Mouse (Mus musculus): ENCODE results near the gene Gm2310. TPM values are rescaled to one million over a fixed set of nuclear protein-coding genes. Genes with fewer than 3 reads are reported as not detected.
"Not testable (repeated sequence)": the region's sequence is repeated elsewhere in the genome, so short reads cannot be mapped to it uniquely, and the experiment has no call there.

Gm2310 gene
- polyA plus RNA-seq (2014; fragmentation: Nextera tagmentation; extraction: Ambion mirVana): not detected in 2 replicates

DNA sequence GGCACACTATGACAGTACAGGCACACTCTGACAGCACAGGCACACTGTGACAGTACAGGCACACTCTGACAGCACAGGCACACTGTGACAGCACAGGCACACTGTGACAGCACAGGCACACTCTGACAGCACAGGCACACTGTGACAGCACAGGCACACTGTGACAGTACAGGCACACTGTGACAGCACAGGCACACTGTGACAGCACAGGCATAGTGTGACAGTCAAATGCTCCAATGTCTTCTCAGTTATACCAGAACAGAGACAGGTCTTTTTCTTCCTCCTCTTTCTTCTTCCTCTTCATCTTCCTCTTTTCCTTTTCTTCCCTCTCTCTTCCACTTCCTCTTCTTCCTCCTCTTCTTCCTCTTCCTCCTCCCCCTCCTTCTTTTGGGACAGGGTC lies at the start of gene Gm2310:
TSS of gene Gm2310 (minus strand) at position 101 of the 400 bp plus-strand sequence.
- not testable (repeated sequence) for H3K4me1 ChIP-seq (ENCODE audit: insufficient read depth); DNase-seq; H3K9ac ChIP-seq; H3K27me3 ChIP-seq (ENCODE audit: insufficient read depth, low read length); ATAC-seq (ENCODE audit: insufficient read depth); H3K9me3 ChIP-seq (ENCODE audit: low read depth, low read length); H3K36me3 ChIP-seq (ENCODE audit: insufficient read depth); H3K27ac ChIP-seq (ENCODE audit: low read depth); H3K4me3 ChIP-seq (ENCODE audit: low read depth, low read length); H3K4me2 ChIP-seq

DNA sequence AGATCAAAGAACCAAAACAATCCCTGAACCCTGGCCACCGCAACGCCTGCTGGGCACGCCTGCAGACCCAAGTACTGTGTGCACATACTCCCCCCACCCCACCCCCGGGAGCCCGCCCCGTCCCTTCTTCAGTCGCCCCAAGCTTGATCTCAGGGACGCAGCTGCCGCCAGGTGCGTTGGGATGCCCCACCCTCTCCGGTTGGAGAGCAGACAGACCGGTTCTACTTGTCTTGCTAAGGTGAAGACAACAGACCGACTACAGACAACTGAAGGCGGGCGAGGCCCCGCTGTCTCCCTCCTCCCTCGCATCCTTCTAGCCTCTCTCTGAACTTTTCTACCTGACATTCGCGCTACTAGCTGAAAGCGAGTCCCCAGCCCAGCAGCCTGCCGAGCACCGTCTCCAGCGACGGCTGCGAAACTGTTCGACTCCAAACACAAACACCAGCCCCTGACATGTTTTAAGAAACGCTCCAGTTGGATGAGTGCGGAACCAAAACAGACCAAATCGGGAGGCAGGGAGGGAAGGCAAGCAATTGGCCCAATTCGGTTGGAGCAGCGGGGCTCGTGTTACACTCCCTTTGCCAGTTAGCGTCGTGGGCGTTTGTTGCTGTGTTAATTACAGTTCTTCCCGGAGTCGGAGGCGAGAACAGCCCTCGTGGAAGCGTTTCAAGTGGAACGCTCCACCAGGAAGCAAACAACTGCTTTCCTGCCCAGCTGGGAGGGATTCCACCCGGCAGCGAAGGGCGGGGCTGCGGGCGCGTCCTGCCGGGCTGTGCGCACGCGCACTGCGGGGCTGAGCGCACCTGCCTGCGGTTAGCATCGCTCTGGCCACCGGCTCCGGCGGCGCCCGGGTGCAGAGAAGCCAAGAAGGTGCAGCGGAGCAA lies 49.1 kb upstream of the Gm2310 start:
- H3K9ac ChIP-seq: peak overlapping the region; percentile 47
- peak overlapping the region; percentile 83 for H3K27ac ChIP-seq (ENCODE audit: low read depth)
- no peak for TF ChIP-seq CTCF (IDR thresholded peaks at IDR 0.05; ENCODE audit: low read depth)
- peak overlapping the region; percentile 72 for H3K4me2 ChIP-seq
- no peaks in the 10 kb centered on the region for H3K9me3 ChIP-seq (ENCODE audit: low read depth, low read length)
- ATAC-seq (ENCODE audit: insufficient read depth): peak; percentile 87
- H3K36me3 ChIP-seq (ENCODE audit: insufficient read depth): no peaks in the 10 kb centered on the region
- H3K4me1 ChIP-seq (ENCODE audit: insufficient read depth): no peaks in the 10 kb centered on the region
- peak overlapping the region; percentile 51 for H3K4me3 ChIP-seq (ENCODE audit: low read depth, low read length)
- DNase-seq: peak; percentile 88
- H3K27me3 ChIP-seq (ENCODE audit: insufficient read depth, low read length): no peaks in the 10 kb centered on the region
- under 1% methylated on average over 60 of the region's 61 CpGs for WGBS

DNA sequence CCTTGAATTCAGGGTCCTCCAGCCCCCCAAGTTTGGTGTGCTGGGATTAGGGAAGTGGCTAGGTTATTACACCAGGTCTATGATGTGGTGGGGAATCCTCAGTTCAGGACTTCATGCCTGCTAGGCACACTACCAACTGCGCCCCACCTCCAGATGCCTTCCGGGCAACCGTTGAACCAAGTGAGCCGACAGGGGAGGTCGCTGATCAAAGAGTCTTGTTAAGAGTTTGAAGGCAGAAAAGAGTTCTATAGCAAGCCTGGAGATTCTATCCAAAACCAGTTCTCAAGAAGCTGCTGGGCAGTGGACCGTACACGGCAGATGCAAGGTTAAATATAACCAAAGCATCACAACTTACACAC lies 48.5 kb upstream of the Gm2310 start:
- Histone ChIP-seq H3K4me1 (ENCODE audit: insufficient read depth) (no peaks in the 10 kb centered on the region), H3K4me2 (peak overlapping the region; percentile 72), H3K27me3 (ENCODE audit: insufficient read depth, low read length) (no peaks in the 10 kb centered on the region), H3K4me3 (ENCODE audit: low read depth, low read length) (peak overlapping the region; percentile 51), H3K27ac (ENCODE audit: low read depth) (peak overlapping the region; percentile 83), H3K36me3 (ENCODE audit: insufficient read depth) (no peaks in the 10 kb centered on the region), H3K9me3 (ENCODE audit: low read depth, low read length) (no peaks in the 10 kb centered on the region), H3K9ac (peak overlapping the region; percentile 3; the same call in 1 of the 2 replicates)
- no peak for TF ChIP-seq CTCF (IDR thresholded peaks at IDR 0.05; ENCODE audit: low read depth)
- 7% methylated on average over 7 of the region's 7 CpGs for WGBS
- no peak for DNase-seq
- ATAC-seq (ENCODE audit: insufficient read depth): peak; percentile 25; the same call in 1 of the 2 replicates

DNA sequence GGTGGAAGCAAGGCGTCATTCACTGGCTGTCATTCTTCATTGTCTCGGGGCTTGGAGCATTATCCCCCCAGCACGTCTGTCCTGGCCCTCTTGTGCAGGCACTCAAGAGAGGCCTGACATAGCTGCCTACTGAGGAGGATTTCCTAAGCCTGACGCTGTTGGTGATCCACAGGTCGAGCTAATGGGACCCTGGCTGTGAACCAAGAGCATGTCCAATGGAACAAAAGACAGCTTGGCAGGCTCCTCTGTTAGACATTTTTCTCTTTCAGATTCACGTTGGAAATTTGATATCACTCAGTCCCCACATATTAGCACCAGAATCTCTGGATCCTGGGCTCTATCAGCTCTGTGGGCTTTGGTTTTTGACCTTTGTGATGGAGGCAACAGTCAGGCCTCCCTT lies 45.7 kb upstream of the Gm2310 start:
- Histone ChIP-seq H3K9me3 (ENCODE audit: low read depth, low read length) (no peaks in the 10 kb centered on the region), H3K27ac (ENCODE audit: low read depth) (no peak overlapping the region), H3K4me1 (ENCODE audit: insufficient read depth) (no peaks in the 10 kb centered on the region), H3K36me3 (ENCODE audit: insufficient read depth) (no peaks in the 10 kb centered on the region), H3K9ac (no peak overlapping the region), H3K4me3 (ENCODE audit: low read depth, low read length) (no peak overlapping the region), H3K4me2 (no peak overlapping the region), H3K27me3 (ENCODE audit: insufficient read depth, low read length) (no peaks in the 10 kb centered on the region)
- ATAC-seq (ENCODE audit: insufficient read depth) (no peak), DNase-seq (no peak)
- TF ChIP-seq CTCF (IDR thresholded peaks at IDR 0.05; ENCODE audit: low read depth): no peak
- 49% methylated on average over 6 of the region's 6 CpGs for WGBS

DNA sequence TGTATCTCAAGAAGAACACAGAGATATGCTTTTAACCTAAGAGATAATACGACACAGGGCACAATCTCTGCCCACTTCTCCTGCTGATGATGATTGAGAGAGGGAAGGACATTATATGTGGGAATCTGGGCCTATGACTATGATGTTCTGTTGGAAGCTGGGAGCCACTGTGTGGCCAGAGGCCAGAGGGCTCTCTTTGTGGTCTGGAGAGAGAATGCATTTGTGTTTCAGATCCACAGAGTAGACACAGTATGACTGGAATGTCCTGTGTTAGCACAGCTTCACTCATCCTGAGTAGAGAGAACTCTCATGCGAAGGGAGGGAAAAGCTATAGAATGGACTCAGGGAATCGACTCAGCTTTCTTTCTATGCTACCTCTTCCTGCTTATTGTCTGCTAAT lies 44.6 kb upstream of the Gm2310 start:
- no peak for ATAC-seq (ENCODE audit: insufficient read depth)
- no peak overlapping the region for H3K9ac ChIP-seq
- H3K27ac ChIP-seq (ENCODE audit: low read depth): no peak overlapping the region
- TF ChIP-seq CTCF (IDR thresholded peaks at IDR 0.05; ENCODE audit: low read depth): no peak
- WGBS: 76% methylated on average over 3 of the region's 3 CpGs
- no peaks in the 10 kb centered on the region for H3K4me1 ChIP-seq (ENCODE audit: insufficient read depth)
- no peak overlapping the region for H3K4me2 ChIP-seq
- H3K9me3 ChIP-seq (ENCODE audit: low read depth, low read length): no peaks in the 10 kb centered on the region
- no peak for DNase-seq
- H3K27me3 ChIP-seq (ENCODE audit: insufficient read depth, low read length): no peaks in the 10 kb centered on the region
- H3K4me3 ChIP-seq (ENCODE audit: low read depth, low read length): no peak overlapping the region
- H3K36me3 ChIP-seq (ENCODE audit: insufficient read depth): no peaks in the 10 kb centered on the region

DNA sequence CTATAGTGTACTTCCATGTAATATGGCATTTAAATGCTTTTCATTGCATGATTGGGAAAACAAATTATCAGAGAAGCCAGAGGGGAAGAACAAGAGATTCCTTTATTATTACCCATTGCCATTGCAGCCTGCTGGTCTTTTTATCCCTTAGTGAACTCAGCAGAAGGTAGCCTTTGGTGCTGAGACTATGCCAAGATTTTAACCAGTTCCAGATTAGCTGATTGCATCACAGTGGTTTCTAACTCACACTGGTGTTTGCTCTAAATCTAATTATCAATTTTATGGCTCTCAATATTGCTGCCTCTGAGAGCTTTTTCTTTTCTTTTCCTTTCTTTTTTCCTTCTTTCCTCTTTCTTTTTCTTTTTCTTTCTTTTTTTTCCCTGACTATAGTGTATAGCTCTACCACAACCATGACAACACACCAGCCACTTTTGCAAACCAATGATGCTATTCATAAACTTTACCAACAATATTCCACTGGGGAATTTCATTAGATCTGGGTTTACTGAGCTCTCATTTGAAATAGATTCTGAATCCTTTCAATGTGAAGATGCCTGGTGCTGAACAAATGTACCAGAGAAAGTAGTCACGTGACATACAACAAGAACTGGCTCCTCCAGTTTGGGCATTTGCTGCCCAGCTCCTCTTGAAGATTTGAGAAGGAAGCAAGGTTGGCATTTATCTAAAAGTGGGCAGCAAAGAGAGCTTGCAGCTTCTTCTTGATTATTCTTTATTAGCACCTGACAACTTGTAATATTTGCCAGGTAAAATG lies 43.9 kb upstream of the Gm2310 start:
- no peak for ATAC-seq (ENCODE audit: insufficient read depth)
- 72% methylated on average over 1 of the region's 1 CpGs for WGBS
- DNase-seq: no peak

DNA sequence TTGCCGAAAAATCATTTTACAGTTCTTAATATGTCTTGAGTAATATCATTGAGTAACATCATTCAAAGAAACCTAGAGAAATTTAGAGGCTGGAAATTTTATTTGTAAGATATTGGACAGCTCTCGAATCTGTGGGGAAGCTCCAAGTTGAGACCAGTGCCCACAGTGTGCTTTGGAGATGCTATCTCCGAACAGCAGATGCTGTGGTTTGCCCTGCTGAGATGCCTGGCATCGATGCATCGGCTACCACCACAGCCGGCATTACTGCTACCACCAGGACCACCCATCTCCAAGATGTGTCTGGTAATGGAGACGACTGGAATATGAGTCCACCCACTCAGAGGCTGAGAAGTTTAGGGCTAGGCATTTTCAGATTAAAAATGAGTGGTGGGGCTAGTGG lies 43.0 kb upstream of the Gm2310 start:
- Histone ChIP-seq H3K27ac (ENCODE audit: low read depth) (no peak overlapping the region), H3K27me3 (ENCODE audit: insufficient read depth, low read length) (no peaks in the 10 kb centered on the region), H3K36me3 (ENCODE audit: insufficient read depth) (no peaks in the 10 kb centered on the region), H3K9ac (no peak overlapping the region), H3K4me1 (ENCODE audit: insufficient read depth) (no peaks in the 10 kb centered on the region), H3K4me3 (ENCODE audit: low read depth, low read length) (no peak overlapping the region), H3K4me2 (no peak overlapping the region), H3K9me3 (ENCODE audit: low read depth, low read length) (no peaks in the 10 kb centered on the region)
- ATAC-seq (ENCODE audit: insufficient read depth) (no peak), DNase-seq (no peak)
- TF ChIP-seq CTCF (IDR thresholded peaks at IDR 0.05; ENCODE audit: low read depth): no peak
- WGBS: 83% methylated on average over 7 of the region's 7 CpGs

More for the DNA sequence above, 43.9 kb upstream of the Gm2310 start:
- Histone ChIP-seq H3K4me2 (no peak overlapping the region), H3K27me3 (ENCODE audit: insufficient read depth, low read length) (no peaks in the 10 kb centered on the region), H3K36me3 (ENCODE audit: insufficient read depth) (no peaks in the 10 kb centered on the region), H3K4me1 (ENCODE audit: insufficient read depth) (no peaks in the 10 kb centered on the region), H3K27ac (ENCODE audit: low read depth) (no peak overlapping the region), H3K9ac (no peak overlapping the region), H3K4me3 (ENCODE audit: low read depth, low read length) (no peak overlapping the region), H3K9me3 (ENCODE audit: low read depth, low read length) (no peaks in the 10 kb centered on the region)
- no peak for TF ChIP-seq CTCF (IDR thresholded peaks at IDR 0.05; ENCODE audit: low read depth)

Data from lung, embryonic 14.5 days (tissue).